Mouse (Mus musculus) CD4-positive helper T cell, adult 2 months (primary cell): Measurements from ENCODE around the gene Pgm3.

Experiments used
- DNase-seq: peaks from one replicate; pipeline ENCODE4 v3.0.0-alpha.2; 2012; ENCODE audit warnings: low read depth, missing footprints, low spot score

Gene Pgm3

DNA sequence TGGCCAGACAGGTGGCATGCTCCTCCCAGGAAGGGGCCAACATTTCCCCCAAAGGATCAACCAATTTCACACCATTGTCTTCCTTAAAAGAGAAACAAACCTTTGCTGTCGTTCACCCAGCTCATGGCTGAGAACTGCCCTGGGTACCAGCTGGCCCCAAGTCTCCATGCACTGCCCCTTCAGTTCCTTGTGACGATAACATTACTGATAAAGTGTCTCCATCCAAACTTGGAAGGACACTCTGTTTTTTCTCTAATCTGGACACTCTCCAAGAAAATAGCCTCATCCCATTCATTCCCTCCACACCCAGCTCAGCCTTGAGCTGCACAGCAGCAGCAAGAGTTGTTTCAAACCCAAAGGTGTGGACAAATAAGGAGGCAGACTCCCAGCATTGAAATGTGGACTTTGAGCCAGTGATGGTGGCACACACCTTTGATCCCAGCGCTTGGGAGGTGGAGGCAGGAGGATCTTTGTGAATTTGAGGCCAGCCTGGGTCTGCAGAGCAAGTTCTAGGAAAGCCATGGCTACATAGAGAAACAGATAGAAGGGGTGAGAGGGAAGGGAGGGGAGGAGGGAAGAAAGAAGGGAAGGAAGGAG is 2.2 kb downstream of the Pgm3 start:
- no peak for DNase-seq

DNA sequence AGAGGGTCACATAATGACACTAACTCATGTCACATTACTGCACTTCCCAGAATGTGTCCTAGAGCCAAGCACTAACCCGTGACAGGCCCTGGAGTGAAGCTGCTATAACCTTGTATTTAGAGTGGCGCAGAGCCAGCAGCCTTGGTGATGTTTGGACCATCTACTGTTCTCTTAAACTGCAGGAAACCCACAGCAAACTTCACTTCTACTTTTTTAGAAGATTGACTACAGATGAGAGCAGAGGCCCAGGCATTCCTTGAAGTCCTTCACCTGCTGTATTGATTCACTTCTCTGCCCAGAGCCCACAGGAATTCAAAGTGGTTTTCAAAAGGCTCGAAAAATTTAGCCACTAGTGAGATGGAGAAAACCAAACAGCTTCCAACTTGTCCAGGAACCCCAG is 11.1 kb downstream of the Pgm3 start:
- no peak for DNase-seq

DNA sequence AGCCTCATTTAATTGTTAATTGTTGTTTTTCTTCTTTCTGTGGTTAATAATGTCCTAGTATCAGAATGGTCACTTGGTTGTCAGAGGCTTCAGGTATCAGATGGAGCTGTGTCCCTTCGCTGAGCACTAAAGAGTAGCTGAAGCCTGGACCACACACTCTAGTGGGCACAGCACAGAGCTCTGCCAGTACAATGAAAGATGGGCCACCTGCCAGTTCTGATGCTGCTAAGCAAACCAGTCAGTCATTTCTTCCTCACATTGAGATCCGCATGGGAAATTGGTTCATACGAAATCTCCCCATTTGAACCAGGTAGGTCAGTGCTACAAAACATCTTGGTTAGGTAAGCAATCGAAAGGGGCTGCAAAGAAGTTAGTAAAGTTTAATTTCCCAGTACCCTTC is 17.0 kb downstream of the Pgm3 start:
- no peak for DNase-seq

DNA sequence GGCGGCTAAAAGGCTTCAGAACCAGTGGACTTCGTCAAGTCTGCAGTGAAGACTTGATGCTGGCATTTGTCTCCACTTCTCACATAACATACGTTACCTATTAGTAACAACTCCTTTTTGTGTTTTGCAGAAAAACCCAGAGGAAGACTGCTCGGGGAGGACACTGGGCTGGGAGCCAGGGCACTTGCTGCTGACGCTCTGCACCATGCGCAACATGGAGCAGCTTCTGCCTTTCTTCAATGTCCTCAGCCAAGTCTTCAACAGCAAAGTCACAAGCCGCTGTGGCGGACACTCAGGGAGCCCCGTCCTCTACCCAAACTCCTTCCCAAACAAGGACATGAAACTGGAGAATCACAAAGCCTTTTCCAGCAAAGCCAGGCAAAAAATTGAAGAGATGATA is 17.8 kb downstream of the Pgm3 start:
- no peak for DNase-seq

DNA sequence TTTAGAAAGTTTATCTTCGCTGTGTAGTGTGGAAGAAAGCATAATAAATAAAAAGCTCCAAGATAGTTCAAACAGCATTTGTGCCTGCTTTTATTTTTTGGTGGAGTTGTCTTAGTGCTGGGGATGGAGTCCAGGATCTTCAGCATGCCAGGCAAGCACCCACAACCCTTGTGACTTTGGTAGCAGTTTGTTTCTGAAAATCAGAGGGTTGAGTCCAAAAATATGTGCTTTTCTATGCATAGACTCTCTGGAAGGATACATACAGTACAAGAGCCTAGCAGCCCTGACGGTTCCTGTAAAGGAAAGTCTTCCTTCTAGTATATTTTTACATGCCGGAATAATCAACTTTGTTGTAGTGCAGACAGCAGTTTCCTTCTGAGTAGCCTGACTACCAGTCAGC is 20.9 kb downstream of the Pgm3 start:
- DNase-seq: no peak

DNA sequence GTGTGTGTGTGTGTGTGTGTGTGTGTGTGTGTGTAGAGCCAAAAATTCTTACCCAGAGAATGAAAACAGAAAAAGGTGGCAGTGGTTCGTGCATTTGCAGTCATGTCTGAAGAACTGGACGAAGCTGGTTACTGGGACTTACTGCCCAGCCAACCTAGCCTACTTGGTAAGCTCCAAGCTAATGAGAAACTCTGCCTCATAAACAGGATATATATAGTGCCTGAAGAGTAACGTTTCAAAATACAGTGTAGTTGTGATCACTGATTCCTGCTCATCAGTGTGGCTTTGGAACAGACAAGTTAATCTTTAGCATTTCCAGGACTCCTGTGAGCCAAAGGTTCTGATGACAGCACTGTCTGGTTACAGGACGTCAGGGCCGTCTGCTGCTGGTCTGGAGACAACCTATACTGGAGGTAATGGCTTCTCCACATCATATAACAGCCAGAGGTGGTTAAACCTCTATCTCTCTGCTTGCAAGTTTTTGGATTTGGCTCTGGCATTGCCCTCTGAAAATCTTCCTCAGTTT is 21.9 kb downstream of the Pgm3 start:
- no peak for DNase-seq

DNA sequence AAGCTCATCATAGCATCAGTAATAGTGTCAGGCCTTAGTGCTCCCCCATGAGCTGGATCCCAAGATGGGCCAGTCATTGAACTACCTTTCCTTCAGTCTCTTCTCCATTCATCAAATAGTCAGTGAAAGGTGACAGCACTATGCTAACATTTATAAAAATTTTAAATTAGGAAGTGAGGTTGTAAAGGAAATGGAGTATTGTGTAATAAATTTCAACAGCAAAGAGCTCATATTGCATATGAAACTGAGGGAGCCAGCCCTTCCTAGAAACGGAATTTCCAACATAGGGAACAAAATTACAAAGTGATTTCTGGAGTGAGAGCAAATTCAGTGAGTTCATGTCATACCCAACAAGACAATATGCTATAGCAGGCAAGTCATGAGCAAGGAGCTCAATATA is 27.1 kb downstream of the Pgm3 start:
- DNase-seq: no peak

DNA sequence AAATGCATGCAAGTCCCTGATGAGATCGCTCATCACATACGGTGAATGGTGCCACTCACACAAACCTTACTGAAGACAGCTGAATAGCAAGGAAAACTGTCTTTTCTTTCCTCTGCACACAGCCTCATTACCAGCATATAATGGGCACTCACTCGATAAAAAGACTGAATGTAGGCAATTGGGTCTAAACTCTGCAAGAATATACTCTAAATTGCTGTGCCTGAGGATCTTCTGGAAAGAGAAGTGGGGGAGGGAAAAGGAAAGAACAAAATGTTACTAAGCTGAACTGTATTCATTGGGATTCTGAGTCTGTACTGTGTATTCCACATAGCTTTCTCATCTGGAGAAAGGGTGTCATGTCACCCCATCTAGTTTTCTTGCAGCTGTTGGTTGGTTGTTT is 28.2 kb downstream of the Pgm3 start:
- DNase-seq: no peak

DNA sequence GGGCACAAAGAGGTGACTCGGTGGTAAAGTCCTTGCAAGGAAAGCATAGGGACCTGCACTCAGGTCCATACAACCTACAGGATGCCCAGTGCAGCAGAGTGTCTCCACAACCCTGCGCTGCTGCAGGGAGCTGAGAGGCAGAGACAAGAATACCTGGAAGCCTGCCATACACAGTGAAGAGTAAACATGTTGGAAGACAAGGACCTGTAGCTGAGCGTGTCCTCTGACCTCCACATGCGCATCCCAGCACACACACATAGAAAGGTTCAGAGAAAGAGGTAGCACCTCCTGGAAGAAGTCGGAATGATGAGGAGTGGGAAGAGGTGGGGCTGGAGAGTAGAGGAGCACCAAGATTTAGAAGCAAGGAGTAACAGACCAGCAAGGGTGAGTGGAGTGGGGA is 37.6 kb downstream of the Pgm3 start:
- DNase-seq: no peak

DNA sequence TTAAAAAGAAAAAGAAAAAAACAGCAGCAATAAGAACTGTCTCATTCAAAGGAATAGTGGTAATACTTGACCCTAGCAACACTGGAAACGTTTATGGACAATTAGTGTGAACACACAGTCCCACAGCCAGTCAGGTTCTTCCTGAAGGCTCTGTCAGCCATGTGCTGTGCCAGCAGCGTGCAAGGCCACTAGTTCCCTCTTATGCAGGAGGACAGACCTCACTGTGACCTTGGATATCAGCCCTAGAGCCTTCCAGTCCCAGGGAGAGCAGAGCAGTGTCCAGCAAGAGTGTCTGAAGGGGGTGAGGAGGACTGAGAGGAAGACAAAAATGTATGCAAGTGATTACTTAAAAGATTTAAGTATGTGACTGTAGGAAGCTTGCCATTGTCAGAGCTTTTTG is 46.0 kb downstream of the Pgm3 start:
- DNase-seq: no peak

DNA sequence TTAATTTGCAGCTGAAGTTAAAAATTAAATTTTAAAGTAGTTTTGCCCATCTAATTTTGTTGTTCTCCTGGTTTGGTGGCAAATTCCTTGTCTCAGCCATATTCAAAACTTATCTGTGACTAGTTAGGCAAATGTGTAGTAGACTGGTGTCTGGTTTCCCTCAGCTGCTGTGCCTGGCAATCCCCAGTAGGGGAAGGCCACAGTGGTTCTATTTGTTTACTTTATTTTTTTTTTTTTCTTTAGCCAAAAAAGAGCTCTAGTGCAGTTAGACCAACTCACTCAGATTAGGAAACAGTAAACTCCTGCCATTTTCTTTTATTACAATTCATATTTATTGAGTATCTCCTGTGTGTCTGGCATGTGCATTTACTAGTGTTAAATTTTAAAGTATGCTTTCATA is 49.3 kb downstream of the Pgm3 start:
- DNase-seq: no peak

DNA sequence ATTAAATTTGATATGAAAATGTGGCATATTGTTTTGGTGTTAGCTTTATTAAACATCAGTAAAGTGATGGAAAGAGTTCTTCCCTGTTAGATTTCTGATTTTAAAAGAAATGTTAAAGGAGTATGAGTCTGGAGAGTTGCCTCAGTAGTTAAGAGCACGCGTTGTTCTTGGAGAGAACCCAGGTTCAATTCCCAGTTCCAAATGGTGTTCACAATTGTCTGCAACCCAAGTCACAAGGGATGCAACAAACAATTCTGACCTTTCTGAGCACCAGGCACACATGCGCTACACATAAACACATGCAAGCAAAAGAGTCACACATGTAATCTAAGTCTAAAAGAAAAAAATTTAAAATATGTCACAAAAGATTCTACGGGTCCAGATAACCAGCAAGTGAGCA is 56.8 kb downstream of the Pgm3 start:
- DNase-seq: no peak

DNA sequence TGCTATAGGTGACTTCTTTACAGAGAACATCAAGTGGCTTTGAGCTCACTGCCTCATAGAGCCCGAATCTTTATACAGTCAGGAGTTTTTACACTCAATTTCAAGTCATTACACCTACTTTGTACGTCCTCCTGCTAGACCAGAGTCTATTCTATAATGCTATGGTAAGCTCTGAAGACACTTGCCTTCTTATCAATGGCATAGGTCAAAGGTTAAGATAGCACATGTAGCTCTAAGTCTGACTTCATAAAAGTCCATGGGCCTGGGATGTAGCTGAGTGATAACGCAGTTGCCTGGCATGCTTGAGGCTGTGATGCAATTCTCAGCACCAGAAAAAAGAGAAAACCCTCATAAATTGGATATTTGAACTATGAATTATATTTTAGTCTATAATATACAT is 57.3 kb downstream of the Pgm3 start:
- DNase-seq: no peak

DNA sequence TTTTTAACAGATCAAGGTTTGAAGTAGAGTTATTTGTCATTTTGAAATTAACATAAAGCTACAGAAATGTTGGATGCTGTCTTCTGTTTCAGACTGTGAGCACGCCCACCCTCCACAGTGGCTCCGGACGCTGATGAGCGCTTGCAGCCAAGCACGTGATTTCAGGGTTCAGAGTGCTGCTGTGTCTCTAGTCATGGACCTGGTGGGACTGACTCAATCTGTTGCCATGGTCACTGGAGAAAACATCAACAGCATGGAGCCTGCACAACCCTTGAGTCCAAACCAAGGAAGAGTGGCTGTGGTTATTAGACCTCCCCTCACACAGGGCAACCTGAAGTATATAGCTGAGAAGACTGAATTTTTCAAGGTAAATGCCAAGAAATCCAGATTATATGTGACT is 57.9 kb downstream of the Pgm3 start:
- DNase-seq: no peak

DNA sequence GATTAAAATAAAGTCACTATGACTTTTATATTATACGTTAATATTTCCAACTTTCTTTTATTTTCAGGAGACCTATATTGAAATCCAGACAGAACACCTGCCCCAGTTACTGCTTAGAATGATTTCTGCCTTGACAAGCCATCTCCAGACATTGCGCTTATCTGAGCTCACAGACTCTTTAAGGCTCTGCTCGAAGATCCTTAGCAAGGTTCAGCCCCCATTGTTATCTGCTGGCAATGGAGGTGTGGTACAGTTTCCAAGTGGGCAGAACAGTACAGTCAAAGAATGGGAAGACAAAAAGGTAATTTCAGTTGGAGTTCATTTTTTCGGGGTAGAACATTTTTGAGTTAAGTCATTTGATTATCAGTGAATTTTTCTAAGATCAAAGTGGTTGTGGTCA is 64.2 kb downstream of the Pgm3 start:
- DNase-seq: no peak
